Mouse (Mus musculus): Measurements from ENCODE around the gene Sdk1.
"Not testable (repeated sequence)": the region's sequence is repeated elsewhere in the genome, so short reads cannot be mapped to it uniquely, and the experiment has no call there.

Sdk1 gene

GRCm38 (mm10) chr5:141636406-141636805 is 395.1 kb downstream of the Sdk1 start:
- DNase-seq (ENCODE audit: low spot score): no peak

- DNase-seq (ENCODE audit: low spot score): not testable (repeated sequence)
These were observed 395.8 kb downstream of the Sdk1 start for GRCm38 (mm10) chr5:141637054-141637453.

GRCm38 (mm10) chr5:141645671-141646070 is 404.4 kb downstream of the Sdk1 start:
- DNase-seq (ENCODE audit: low spot score): no peak

GRCm38 (mm10) chr5:141646621-141647020 is 405.3 kb downstream of the Sdk1 start:
- no peak for DNase-seq (ENCODE audit: low spot score)

- no peak for DNase-seq (ENCODE audit: low spot score)
These were observed 408.6 kb downstream of the Sdk1 start for GRCm38 (mm10) chr5:141649831-141650375.

GRCm38 (mm10) chr5:141651690-141652377 is 410.5 kb downstream of the Sdk1 start:
- DNase-seq (ENCODE audit: low spot score): no peak

- DNase-seq (ENCODE audit: low spot score): no peak
These were observed 435.1 kb downstream of the Sdk1 start for GRCm38 (mm10) chr5:141676371-141676770.

- no peak for DNase-seq (ENCODE audit: low spot score)
These were observed 435.7 kb downstream of the Sdk1 start for GRCm38 (mm10) chr5:141677034-141677433.

GRCm38 (mm10) chr5:141677841-141678240 is 436.6 kb downstream of the Sdk1 start:
- DNase-seq (ENCODE audit: low spot score): no peak

- DNase-seq (ENCODE audit: low spot score): no peak
These were observed 445.7 kb downstream of the Sdk1 start for GRCm38 (mm10) chr5:141686876-141687420.

- no peak for DNase-seq (ENCODE audit: low spot score)
These were observed 448.3 kb downstream of the Sdk1 start for GRCm38 (mm10) chr5:141689442-141690105.

- DNase-seq (ENCODE audit: low spot score): peak; percentile 45
These were observed 450.2 kb downstream of the Sdk1 start for GRCm38 (mm10) chr5:141691482-141691975.

GRCm38 (mm10) chr5:141693716-141694115 is 452.4 kb downstream of the Sdk1 start:
- DNase-seq (ENCODE audit: low spot score): no peak

- DNase-seq (ENCODE audit: low spot score): no peak
These were observed 453.6 kb downstream of the Sdk1 start for GRCm38 (mm10) chr5:141694901-141695300.

GRCm38 (mm10) chr5:141698406-141698805 is 457.1 kb downstream of the Sdk1 start:
- no peak for DNase-seq (ENCODE audit: low spot score)

GRCm38 (mm10) chr5:141720751-141721150 is 479.5 kb downstream of the Sdk1 start:
- no peak for DNase-seq (ENCODE audit: low spot score)

GRCm38 (mm10) chr5:141727968-141728367 is 486.7 kb downstream of the Sdk1 start:
- DNase-seq (ENCODE audit: low spot score): no peak

GRCm38 (mm10) chr5:141730006-141730405 is 488.7 kb downstream of the Sdk1 start:
- DNase-seq (ENCODE audit: low spot score): no peak

GRCm38 (mm10) chr5:141738725-141739124 is 497.4 kb downstream of the Sdk1 start:
- no peak for DNase-seq (ENCODE audit: low spot score)

- no peak for DNase-seq (ENCODE audit: low spot score)
These were observed 507.5 kb downstream of the Sdk1 start for GRCm38 (mm10) chr5:141748793-141749192.

- no peak for DNase-seq (ENCODE audit: low spot score)
These were observed 513.0 kb downstream of the Sdk1 start for GRCm38 (mm10) chr5:141754278-141754677.

GRCm38 (mm10) chr5:141758885-141759284 is 517.6 kb downstream of the Sdk1 start:
- no peak for DNase-seq (ENCODE audit: low spot score)

GRCm38 (mm10) chr5:141764111-141764510 is 522.8 kb downstream of the Sdk1 start:
- DNase-seq (ENCODE audit: low spot score): no peak

Data from lung, postnatal 25 days (tissue).